Mouse (Mus musculus) ES-Bruce4 (cell line): ENCODE results near the gene Fer. TPM values are rescaled to one million over a fixed set of nuclear protein-coding genes. Genes with fewer than 3 reads are reported as not detected.

Experiments
- H3K27ac ChIP-seq: 2 replicates; pipeline ENCODE4 v1.5.1; 2012; ENCODE audit warnings: low read length, inconsistent platforms; ENCODE audit not compliant: insufficient read depth
- H3K27me3 ChIP-seq: 2 replicates; pipeline ENCODE4 v1.6.1; 2012; ENCODE audit warnings: mild to moderate bottlenecking, low read length, inconsistent platforms; ENCODE audit not compliant: control insufficient read depth, poor library complexity, insufficient read depth, severe bottlenecking
- H3K36me3 ChIP-seq: 2 replicates; pipeline ENCODE4 v1.6.1; 2012; ENCODE audit warnings: inconsistent platforms, mild to moderate bottlenecking, low read length, moderate library complexity; ENCODE audit not compliant: control insufficient read depth, poor library complexity, insufficient read depth, severe bottlenecking
- H3K4me1 ChIP-seq: one replicate; pipeline ENCODE4 v1.8.1; 2011; ENCODE audit warnings: low read length; ENCODE audit not compliant: control insufficient read depth, insufficient read depth
- H3K4me3 ChIP-seq: 2 replicates; pipeline ENCODE4 v1.5.1; 2011; ENCODE audit warnings: low read depth, mild to moderate bottlenecking, low read length
- H3K9ac ChIP-seq: 2 replicates; pipeline ENCODE4 v1.6.1; 2012; ENCODE audit warnings: low read depth, mild to moderate bottlenecking, inconsistent platforms; ENCODE audit not compliant: poor library complexity, severe bottlenecking
- H3K9me3 ChIP-seq: replicated peaks from 2 replicates; pipeline ENCODE4 v1.6.1; 2012; ENCODE audit warnings: mild to moderate bottlenecking, low read length, inconsistent platforms; ENCODE audit not compliant: control insufficient read depth, poor library complexity, insufficient read depth, severe bottlenecking
- CTCF ChIP-seq: IDR thresholded peaks from one replicate; pipeline ENCODE4 v1.8.1; 2011; ENCODE audit warnings: low read depth, low read length
- EP300 ChIP-seq: IDR thresholded peaks from 2 replicates; pipeline ENCODE4 v1.6.1; 2011; ENCODE audit warnings: low read depth, low read length; ENCODE audit not compliant: insufficient read depth
- POLR2A ChIP-seq: IDR thresholded peaks from one replicate; pipeline ENCODE4 v1.8.1; 2011; ENCODE audit warnings: low read length; ENCODE audit not compliant: insufficient read depth
- polyA plus RNA-seq: library from polyadenylated mRNA; stranded (reverse); fragments of >200 nt; gene quantifications from 2 replicates; pipeline ENCODE4 v1.2.4, GENCODE M21; 2011; ENCODE audit warnings: low read depth; ENCODE audit not compliant: missing spikeins, insufficient read depth, insufficient read length

Gene Fer
- polyA plus RNA-seq, 1 experiment = 28.9 TPM

- H3K4me1 ChIP-seq = no peaks in the 10 kb centered on the region
- no peak overlapping the region for H3K9ac ChIP-seq
- no peak overlapping the region for H3K27ac ChIP-seq
- TF ChIP-seq CTCF (no peak), POLR2A (no peak), EP300 (no peak)
- no peaks in the 10 kb centered on the region for H3K27me3 ChIP-seq
- H3K4me3 ChIP-seq = no peak overlapping the region
- no peaks in the 10 kb centered on the region for H3K36me3 ChIP-seq
- no peaks in the 10 kb centered on the region for H3K9me3 ChIP-seq
These were observed 247.0 kb downstream of the Fer start for GRCm38 (mm10) chr17:64109871-64110270.

GRCm38 (mm10) chr17:64113625-64114024, 250.8 kb downstream of the Fer start:
- no peak for TF ChIP-seq EP300
- no peak for TF ChIP-seq CTCF
- TF ChIP-seq POLR2A = no peak
- Histone ChIP-seq H3K27me3 (no peaks in the 10 kb centered on the region), H3K27ac (no peak overlapping the region), H3K4me3 (no peak overlapping the region), H3K36me3 (no peaks in the 10 kb centered on the region), H3K9me3 (no peaks in the 10 kb centered on the region), H3K4me1 (no peaks in the 10 kb centered on the region), H3K9ac (no peak overlapping the region)

DNA sequence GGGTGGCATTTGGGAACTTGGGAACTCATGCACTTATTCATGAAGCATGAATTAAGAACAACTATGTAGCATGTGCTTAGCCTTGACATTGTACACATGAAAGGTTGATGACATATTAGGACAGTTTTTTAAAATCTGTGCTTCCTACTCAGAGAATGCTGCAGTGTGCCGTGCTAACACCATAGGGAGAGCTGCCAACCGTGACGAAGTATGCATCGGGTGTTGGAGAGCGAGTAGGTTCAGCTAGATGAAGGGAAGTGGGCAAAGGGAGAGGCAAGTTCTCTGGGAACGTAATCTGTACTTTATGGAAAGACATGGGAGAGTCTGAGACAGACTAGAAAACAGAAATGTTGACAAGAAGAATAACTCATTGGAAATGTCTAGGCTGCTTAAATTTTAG, 253.9 kb downstream of the Fer start:
- Histone ChIP-seq H3K27ac (no peak overlapping the region), H3K36me3 (no peaks in the 10 kb centered on the region), H3K4me1 (no peaks in the 10 kb centered on the region), H3K27me3 (no peaks in the 10 kb centered on the region), H3K9ac (no peak overlapping the region), H3K9me3 (no peaks in the 10 kb centered on the region), H3K4me3 (no peak overlapping the region)
- TF ChIP-seq CTCF (no peak), EP300 (no peak), POLR2A (no peak)

DNA sequence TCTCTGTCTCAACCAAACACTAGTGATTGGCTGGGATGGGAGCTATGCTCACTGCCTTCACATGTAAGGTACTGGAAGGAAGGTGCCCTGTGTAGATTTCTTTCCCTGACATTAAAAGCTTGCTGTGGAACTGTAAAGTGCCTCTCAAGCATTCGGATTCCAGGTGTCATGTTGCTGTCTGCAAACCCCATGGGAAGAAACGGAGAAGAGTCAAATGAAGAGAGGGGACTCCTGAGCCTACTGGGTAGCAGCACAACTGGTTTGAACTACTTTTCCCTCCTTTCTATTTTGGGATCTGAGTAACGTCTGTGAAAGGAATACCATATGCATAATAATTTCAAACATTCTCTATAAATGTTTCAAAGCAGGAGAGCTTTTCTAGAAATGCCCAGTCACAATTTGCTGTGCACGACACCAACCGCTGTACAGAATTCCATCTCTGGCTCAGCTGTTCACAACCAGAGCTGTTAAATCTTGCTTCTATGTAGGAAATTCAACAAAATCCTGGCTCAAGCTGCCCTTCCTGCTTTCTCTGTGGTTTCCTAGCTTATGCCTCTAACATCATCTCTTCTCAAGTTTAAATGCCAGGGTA, 256.9 kb downstream of the Fer start:
- Histone ChIP-seq H3K36me3 (no peaks in the 10 kb centered on the region), H3K9me3 (no peaks in the 10 kb centered on the region), H3K4me3 (no peak overlapping the region), H3K9ac (no peak overlapping the region), H3K27ac (no peak overlapping the region), H3K4me1 (no peaks in the 10 kb centered on the region), H3K27me3 (no peaks in the 10 kb centered on the region)
- TF ChIP-seq POLR2A (no peak), EP300 (no peak), CTCF (no peak)

DNA sequence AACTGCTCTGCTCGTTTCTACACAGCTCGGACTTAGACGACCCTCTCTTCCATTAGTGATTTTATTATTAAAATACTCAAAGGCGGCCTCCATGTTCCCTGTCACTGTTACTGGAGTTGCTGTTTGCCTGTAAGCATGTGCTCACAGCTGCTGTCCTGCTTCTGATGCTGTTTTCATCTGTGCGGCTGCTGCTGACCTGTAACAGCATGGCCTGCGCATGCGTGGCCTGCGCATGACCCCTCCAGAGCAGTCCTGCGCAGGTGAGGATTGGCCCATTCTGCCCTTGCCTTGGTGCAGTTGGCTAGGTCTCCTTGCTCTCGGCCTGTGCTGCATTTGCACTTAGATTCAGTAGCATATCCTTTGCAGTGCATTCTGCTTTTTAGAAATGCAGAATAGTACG, 259.7 kb downstream of the Fer start:
- no peak overlapping the region for H3K4me3 ChIP-seq
- H3K27me3 ChIP-seq = no peaks in the 10 kb centered on the region
- no peaks in the 10 kb centered on the region for H3K9me3 ChIP-seq
- no peak for TF ChIP-seq POLR2A
- H3K36me3 ChIP-seq = no peaks in the 10 kb centered on the region
- no peaks in the 10 kb centered on the region for H3K4me1 ChIP-seq
- H3K9ac ChIP-seq = no peak overlapping the region
- no peak overlapping the region for H3K27ac ChIP-seq

- Histone ChIP-seq H3K36me3 (no peaks in the 10 kb centered on the region), H3K4me1 (no peaks in the 10 kb centered on the region), H3K27me3 (no peaks in the 10 kb centered on the region), H3K9me3 (no peaks in the 10 kb centered on the region), H3K4me3 (no peak overlapping the region), H3K27ac (no peak overlapping the region), H3K9ac (no peak overlapping the region)
- no peak for TF ChIP-seq CTCF
- TF ChIP-seq EP300 = no peak
- no peak for TF ChIP-seq POLR2A
These were observed 260.9 kb downstream of the Fer start for GRCm38 (mm10) chr17:64123732-64124131.
